Mouse (Mus musculus) lung, adult 18-20 months (tissue): ENCODE measurements around the gene Olfr469.
A peak's percentile ranks its signal among the peaks of the same experiment; 100 is the strongest.
"Not testable (repeated sequence)": the region's sequence is repeated elsewhere in the genome, so short reads cannot be mapped to it uniquely, and the experiment has no call there.

Experiments used
- DNase-seq, 2 experiments: peaks; one replicate each; pipeline ENCODE4 v3.0.0; 2022; ENCODE audit warnings: mixed read lengths in 2 of 2

The Olfr469 gene

DNA sequence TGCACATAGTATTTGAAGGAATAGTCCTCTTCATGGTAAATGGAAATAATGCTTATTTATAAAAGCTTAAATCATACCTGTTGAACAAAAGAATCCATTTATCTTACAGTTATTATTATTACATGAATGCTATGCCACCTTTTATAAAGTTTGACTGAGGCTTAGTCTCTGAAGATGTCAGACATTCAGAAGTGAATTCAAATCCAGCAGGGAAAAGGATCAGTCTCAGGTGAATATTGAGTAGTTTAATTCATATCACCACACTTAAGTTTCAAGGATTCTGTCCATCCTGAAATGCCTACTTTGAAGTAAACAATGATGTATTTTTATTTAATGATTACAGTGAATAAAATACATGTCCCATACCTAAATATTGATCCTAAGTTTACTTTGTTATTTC, at the start of gene Olfr469:
Gene Olfr469 (minus strand): TSS at position 101 of the 400 bp plus-strand sequence.
- not testable (repeated sequence) for DNase-seq

DNA sequence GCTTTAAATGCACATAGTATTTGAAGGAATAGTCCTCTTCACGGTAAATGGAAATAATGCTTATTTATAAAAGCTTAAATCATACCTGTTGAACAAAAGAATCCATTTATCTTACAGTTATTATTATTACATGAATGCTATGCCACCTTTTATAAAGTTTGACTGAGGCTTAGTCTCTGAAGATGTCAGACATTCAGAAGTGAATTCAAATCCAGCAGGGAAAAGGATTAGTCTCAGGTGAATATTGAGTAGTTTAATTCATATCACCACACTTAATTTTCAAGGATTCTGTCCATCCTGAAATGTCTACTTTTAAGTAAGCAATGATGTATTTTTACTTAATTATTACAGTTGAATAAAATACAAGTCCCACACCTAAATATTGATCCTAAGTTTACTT, 22.0 kb upstream of the Olfr469 start, which contains the start of gene Olfr470:
Gene Olfr470 (minus strand): TSS at position 101 of the 400 bp plus-strand sequence.
- not testable (repeated sequence) for DNase-seq

GRCm38 (mm10) chr7:107841719-107842118, 16.4 kb upstream of the Olfr469 start:
- DNase-seq = no peak

DNA sequence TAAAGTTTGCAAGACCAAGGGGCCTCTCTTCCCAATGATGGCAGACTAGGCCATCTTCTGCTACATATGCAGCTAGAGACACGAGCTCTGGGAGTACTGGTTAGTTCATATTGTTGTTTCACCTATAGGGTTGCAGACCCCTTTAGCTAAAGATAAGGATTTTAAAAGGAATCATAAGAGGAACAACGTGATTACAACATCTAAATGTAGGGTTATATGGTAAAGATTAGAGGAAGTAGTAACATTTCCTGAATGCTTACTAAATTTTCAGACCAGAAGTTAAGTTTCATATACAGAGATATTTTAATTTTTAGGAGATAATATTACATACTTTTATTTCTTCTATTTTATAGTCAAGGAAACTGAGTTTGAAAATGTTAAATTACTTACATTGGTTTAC, 1.5 kb downstream of the Olfr469 start:
- DNase-seq = not testable (repeated sequence)

DNA sequence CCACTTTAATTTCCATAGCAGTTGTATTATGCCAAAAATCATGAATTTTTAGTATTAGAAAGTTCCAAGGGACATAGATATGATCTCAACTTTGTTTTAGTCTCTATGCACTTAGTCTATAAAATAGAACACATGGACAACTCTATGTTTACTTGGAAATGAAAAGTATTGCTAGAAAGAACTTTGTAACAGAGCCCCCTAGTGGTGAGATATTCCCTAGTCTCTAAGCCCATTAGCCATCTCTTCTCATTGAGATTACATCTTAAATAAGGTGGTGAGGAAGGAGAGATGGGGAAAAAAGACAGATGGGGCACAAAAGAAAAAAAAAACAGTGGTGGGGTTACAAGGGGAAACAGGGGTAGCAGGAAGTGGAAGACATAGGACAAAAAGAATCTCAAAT, 5.9 kb downstream of the Olfr469 start:
- DNase-seq = no peak

DNA sequence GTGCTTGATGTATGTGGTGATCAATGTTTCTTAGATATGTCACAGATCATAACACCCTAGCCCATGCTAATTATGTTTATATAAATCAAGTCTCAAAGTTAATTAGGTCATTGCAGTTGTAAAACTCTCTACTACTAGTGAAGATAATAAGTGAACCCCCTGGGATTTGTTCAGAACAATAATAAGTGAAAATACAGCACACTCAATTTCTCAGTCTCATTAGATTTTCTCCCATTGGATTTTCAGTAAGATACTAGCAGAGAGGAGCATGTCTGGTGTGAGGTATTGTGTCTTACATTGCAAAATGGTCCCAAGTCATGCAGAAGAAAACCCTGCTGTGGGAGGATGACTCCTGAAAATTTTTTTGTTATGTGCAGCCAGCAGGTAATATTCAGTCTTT, 13.4 kb downstream of the Olfr469 start, which contains the start of gene Olfr467:
Gene Olfr467 (plus strand): TSS at position 301 of the 400 bp plus-strand sequence.
- no peak for DNase-seq

DNA sequence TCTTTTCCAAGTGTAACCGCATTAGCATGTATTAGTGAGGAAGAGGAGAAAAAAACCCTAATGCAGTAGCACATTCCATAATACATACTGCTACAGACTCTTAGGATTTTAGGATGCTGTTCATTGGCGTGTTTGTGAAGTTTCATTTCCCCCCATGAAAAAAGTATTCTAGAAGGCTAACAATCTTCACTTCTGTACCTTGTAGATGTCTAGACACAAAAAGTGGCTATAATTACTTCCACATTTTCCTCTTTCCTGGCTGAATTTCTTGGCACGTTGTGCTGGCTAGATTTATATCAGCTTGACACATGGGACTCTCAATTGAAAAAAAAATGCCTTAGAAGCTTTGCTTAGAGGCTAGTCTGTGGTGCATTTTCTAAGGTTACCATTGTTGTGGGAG, 23.2 kb downstream of the Olfr469 start:
- no peak for DNase-seq

GRCm38 (mm10) chr7:107801108-107801507, 24.2 kb downstream of the Olfr469 start, which contains the start of gene Ovch2:
Gene Ovch2 (minus strand): TSS chr7:107801208.
- no peak for DNase-seq

DNA sequence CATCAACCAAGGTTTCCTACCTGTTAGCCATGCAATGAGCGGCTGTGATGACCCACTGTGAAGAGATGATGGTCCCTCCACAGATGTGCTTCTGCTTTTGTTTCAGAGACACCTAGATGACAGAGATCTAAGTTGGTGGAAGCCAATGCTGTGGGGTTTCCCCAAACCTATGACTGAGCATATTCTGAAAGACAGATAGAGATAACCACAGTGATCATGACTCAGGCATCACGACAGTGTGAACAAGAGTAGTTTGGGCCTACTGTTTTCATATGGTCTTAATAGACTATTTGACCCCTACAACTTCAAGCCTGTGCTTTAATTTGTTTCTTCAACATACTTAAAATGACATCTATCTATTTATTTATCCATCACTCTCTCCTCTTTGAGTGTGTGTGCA, 28.8 kb downstream of the Olfr469 start:
- DNase-seq = no peak

DNA sequence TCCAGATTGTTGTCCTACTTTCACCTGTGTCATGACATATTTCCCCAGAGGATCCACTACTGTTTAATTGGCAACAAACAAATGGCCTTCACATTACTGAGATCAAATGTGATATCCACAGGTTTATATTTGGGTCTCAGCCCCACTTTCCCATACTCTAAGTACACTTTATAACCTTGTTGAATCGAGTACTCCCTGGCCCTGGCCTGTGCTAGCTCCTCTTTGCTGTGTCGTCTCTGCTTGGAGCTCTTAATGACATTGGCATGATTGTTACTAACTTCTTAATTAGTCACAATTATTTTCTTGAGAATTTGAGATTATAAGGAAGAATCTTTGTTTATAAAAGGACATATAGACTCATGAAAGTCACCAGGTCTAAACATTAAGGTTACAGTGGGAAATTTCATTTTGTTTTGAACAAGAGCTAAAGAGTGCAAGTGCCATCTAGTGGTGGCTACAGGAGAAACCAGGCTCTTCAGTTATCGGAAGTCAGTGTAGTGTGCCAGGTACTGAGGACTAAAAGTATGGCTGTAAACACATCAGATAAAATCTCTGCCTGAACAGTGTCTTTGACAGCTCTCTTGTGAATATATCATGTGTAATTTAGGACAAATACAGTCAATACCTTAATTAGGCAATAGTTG, 37.2 kb downstream of the Olfr469 start:
- DNase-seq = peak in 1 of 2 experiments; percentile 2

DNA sequence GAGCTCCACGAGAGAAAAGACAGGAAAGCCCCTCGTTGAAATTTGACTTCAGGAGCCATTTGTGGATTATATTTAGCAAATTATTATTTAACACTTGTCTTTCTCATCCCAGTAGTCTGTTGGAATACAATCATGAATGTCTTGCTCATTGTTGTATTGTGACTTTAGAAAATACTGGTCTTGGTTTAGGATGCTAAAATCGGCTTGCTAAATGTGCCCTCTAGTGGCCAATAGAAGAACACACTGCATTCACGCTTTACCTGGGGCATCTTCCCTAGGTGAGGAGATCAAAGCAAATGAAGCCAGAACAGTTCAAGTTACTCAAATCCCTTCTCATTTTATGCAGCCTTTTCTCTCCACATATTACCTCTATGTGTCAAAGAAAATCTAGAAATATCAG, 45.7 kb downstream of the Olfr469 start:
- DNase-seq = no peak

DNA sequence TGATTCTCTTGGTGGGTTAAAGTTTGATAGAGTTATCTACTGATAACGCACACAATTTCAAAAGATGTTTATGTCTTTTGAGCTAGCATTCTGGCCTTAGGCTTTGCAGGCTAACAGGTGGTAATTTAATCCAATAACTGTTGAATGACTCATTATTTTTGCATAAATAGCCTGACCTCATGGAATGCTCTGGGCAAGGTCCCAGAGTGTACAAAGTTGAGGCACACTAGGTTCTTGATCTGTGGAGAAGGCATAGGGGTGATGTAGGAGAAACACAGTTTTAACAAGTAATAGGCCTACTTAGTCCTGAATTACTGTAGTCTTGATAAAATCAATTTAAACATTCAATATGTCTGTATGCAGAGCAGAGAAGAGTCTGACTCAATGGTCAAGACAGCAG, 47.1 kb downstream of the Olfr469 start:
- DNase-seq = no peak

DNA sequence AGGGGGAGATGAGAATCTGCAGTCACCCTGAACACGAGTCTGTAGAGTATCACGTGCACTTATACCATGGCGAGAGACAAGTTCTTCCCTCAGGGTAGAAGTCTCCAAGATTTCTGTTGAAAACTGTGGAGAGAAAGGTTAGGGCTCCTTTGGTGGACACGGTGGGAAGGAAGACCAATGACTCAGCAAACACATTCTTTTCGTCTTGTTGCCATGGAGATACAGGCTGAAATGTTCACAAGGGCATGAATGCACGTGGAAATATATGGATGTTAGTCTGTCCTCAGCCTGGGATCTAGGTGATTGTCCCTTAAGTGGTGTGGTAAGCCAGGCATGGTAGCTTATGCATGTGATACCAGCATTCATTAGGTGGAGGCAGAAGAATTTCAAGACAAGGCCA, 54.5 kb downstream of the Olfr469 start:
- no peak for DNase-seq
